Mouse (Mus musculus) right cerebral cortex, adult 2 months (tissue): ENCODE data around the gene Lrp1.
A peak's percentile ranks its signal among the peaks of the same experiment; 100 is the strongest.

Source experiments
- DNase-seq, 2 experiments: peaks; one replicate each; pipeline ENCODE4 v3.0.0; 2021 to 2022; ENCODE audit warnings: low spot score in 2 of 2

Lrp1 gene

DNA sequence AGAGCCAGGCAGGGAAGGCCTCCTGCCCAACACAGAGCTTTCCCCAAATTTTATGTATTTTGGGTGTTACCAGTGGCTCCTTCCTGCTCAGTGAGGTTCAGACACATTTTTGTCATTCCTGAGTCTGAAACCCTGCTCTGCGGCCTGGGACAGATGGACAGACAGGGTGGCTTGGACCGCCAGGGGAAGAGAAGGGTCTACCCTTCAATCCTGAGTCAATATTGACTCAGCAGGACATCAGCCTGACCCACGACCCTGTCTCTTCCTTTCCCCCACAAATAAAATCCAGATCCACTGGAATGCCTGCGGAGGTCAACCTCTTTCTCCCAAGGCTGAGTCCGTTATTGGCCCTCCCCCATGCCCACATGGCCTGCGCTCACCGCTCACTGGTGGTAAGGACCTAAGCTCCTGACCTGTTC lies 4.7 kb downstream of the Lrp1 start:
- no peak for DNase-seq

DNA sequence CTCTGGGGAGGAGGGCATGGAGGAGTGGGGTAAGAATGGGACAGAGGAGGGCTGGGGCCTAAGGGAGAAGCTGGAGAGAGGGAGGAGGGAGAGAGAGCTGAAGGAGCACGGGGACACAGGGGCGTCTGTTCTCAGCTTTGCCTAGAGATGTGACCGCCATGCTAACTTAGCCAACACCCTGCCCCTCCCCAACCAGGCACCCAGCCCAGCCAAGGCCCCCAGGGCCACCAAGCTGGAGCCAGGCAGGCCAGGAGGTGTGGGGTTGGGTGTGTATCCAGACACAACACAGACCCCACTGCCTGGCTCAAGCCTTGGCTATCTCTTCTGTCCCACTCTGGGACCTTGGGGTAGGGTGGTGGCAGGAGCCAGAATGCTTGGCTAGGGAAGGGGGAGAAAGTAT lies 5.4 kb downstream of the Lrp1 start:
- peak in 1 of 2 experiments; percentile 44 for DNase-seq

DNA sequence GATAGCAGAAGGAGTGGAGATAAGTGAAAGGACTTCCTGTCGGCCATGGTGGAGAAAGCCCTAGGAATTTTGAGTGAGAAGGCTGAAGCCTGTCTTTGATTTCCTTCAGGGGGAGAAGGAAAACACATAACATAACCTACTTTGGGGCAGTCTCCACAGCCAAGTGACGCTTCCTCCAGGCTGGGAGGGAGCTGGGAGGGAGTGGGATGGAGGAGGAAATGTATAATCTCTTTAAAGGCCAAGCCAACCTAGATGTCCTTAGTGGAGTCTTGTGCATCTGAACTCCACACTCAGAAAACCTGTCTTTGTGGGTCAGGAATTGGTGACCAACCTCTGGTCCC lies 5.9 kb downstream of the Lrp1 start:
- no peak for DNase-seq

GRCm38 (mm10) chr10:127614236-127615033 lies 6.5 kb downstream of the Lrp1 start:
- peak in 1 of 2 experiments; percentile 35 for DNase-seq

GRCm38 (mm10) chr10:127612079-127612775 lies 8.7 kb downstream of the Lrp1 start:
- no peak for DNase-seq

DNA sequence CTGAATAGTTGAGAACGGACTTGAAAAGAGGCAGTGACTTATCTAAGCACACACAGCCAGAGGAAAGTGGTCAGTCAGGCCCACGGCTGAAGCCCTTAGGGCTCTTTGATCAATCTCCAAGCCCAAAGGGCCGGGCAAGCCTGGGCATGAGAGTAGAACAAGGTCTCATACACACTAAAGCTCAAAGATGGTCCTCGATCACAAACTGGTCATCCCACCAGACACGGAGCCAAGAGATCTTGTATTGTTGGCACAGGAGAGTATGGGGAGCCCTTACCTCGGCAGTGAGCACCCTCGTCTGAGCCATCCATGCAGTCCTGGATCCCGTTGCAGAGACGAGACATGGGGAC lies 10.9 kb downstream of the Lrp1 start:
- DNase-seq = no peak

DNA sequence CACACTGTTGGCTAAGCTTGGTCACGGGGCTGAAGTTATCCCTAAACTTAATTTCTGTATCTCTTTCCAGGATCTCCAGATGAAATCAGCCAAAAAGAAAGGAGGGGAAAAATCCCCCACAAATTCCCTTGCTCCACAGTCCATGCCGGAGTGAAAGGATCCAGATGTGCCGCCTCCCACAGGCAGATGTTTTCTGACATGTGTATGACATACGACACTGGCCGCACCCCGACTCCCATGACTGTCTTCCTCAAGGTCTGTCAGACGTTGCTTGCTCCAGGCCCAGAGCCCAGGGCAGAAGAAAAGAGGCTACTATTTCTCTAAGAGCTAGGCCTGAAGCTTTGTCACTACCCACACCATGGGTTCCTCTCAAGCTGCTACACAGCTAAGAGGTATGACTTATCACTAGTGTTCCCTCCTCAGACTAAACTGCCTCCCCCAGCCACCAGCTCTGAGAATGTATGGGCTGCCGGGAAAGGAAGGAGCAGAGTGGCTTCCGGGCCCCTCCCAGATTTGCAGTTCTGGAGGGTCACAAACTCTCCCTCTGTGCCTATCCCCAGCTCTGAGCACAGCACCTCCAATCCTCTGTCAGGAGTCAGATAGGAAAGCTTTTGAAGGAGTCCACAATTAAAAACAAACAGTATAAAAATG lies 11.4 kb downstream of the Lrp1 start:
- DNase-seq = no peak

- no peak for DNase-seq
Measured at GRCm38 (mm10) chr10:127607059-127607458, 13.9 kb downstream of the Lrp1 start.

DNA sequence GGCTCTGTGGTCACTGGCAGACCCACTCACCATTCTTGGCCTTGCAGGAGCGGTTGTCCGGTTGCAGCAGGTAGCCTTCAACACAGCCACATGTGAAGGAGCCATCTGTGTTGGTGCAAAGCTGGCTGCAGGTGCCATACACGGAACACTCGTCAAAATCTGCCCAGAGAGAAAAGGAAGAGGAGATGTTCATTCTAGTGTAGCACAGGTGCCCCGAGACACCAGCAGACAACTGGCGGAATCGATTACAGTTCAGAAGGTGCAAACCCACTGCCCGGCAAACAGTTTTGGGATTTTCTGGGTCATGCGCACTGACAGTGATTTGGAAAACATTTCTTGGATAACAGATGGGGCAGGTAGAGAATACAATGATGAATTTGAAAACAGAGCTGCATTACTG lies 15.2 kb downstream of the Lrp1 start:
- DNase-seq = no peak

DNA sequence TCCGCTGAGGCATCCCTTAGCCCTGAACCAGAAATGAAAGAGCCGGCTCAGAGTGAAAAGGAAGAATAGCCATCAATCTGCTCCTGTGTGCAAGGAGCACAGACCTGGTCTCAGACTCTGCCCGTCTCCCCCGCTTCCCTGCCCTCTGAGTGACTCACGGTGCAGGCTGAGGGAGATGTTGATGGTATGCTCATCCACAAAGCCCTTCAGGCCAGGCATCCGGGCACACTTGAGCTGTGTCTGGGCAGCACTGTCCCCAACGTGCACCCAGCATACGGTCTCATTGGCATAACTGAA lies 15.7 kb downstream of the Lrp1 start:
- DNase-seq = no peak

DNA sequence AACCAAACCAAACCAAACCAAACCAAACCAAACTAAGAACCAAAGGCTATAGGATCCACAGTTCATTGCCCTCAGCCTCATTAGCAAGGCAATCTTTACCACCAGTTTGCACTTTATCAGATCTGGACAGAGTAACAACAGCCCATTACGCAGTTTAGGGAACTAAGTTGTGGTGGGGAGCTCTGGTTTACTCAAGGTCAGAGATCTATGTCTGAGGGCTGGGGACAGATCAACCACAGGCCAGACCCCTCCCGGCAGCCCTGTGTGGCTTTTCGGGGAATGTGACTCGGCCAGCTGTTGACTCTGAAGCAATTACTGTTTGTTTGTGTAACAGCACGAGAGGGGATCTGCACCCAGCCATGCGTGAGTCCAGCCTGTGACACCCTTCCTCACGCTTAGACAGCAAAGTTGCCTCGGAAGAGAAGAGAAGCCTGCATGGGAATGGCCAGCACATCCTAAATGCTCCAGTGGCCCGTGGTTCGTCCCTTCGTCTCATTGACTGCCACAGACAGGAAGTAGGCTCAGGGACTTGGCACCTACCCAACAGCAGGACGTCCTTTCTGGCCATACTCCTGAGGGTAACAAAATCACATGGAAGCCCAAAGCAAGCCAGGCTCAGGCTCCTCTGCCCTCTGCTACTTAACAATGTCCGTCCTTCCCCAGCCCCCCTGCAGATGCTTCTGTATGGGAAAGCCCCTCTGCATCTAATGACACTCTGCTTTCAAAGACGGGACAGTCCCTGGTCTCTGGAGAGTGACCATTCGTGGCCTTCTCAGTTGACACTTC lies 16.3 kb downstream of the Lrp1 start:
- no peak for DNase-seq

DNA sequence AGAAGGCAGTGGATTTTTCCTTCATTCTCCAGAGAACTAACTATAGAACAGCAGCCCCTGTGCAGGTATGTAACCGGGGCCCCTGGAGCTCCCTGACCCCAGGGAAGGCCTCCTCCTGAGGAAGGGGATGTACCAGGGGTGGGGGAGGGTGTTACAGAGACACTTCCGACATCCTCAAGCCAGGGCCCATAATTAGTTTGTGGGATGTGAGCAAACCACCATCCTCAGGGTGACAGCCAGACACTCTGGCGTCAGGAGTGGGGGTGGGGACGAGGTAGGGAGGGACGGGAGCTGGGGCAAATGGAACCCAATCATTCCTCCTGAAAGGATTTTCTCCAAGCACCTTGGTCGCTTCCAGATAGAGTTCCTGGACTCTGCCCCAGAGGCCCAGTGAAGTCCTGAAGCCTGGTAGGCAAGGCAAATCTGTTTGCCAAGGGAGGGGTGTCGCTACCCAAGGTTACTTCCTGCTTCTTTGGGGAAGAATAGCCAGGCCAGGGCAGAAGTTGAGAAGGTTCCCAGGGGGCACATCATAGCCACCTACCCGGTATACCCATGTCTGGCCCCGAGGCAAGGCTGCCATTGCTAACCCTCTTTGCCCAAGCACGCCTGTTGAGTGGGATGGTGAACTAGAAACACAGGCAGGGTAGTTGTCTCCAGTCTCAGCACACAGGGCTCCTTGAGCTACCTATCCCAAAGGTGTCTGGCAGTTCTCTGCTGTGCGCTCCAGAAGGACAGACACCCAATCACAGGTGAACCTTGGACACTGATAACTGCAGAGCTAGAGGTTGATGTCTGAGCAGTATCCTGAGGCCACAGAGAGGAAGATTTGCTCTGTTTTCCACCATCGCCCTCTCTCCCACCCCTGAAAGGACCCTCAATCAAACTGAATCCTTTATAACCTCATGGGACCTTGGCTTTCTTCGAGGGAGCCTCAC lies 17.2 kb downstream of the Lrp1 start:
- DNase-seq = no peak

- no peak for DNase-seq
Measured at GRCm38 (mm10) chr10:127602194-127602593, 18.8 kb downstream of the Lrp1 start.

DNA sequence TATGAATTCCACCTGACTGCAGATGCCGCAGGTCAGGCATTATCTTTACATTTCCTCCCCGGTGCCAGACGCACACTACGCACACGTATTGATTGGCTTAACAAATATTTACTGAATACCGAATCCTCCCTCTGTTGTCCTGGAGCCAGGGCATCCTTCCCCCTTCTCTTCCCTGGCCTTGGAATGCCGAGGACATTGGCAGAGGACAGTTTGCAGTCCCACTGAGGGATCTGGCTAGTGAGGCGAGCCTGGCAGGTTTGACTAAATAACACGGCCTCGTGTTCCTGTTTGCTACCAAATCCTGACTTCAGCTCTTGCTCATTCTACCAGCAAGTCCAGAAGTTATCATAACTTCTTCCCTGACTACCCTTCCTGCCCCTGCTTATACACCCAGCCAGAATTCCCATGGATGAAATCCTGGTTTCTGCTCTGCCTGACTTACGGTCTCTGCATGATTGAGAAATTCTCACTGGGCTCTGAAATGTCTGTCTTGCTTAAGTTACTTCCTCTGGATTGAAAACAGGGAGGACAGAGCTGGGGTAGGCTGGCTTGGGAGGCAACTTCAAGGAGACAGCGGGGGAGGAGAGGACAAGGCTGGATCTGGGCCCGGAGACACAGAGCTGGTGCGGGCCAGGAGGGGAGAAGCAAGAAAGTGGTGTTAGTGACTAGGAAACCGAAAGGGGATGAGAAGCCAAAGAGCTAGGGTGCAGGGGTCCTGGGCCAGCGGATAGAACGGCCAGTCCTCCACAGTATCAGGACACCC lies 21.0 kb downstream of the Lrp1 start:
- DNase-seq = peak in 1 of 2 experiments; percentile 28

- no peak for DNase-seq
Measured at GRCm38 (mm10) chr10:127599252-127599651, 21.7 kb downstream of the Lrp1 start.

DNA sequence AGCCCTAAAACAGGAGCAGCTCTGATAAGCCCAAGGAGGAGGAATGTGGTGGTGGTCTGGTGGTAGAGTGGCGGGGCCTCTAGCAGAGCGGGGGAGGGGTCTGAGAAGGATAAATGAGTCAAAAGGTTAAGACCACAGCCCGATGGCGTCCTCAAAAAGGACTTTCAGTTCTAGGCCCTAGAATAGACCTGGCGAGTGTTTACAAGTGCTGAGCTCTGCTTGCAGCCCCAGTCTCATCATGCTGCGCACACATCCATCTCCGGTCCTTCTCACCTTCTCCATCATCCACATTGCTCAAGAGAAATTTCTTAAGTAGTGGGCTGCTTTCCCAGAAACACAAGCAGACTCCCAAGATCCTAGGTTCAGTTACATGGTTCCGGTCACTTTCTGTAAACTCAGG lies 22.3 kb downstream of the Lrp1 start:
- no peak for DNase-seq

DNA sequence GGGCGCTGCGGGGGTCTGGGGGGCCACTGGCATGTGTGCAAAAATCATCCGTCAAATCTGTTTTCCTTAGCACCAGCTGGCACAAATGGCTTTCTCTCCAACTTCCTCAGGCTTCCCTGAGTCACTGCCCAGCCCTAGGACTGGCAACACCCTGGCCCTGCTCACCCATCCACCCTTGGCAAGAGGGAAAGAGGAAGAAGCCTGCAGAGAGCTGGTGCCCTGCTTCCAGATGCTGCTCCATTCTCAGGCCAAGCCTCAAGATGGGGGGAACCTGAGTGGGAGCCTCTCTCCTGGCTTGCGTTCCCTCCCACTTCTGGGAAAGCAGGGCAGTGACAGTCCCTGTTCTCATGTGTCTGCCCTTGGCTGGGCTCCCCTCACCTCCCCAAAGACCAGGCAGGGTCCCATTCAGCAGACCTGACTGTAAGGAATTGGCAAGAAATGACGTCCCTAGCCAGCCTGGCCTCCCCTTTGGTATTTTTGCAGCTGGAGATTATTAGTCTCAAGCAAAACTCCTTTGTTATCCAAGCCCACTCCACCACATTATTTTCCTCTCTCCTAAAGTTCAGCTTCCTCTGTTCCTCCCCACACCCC lies 23.5 kb downstream of the Lrp1 start:
- DNase-seq = peak in 1 of 2 experiments; percentile 37

GRCm38 (mm10) chr10:127596321-127596941 lies 24.5 kb downstream of the Lrp1 start:
- peak in 1 of 2 experiments; percentile 57 for DNase-seq

DNA sequence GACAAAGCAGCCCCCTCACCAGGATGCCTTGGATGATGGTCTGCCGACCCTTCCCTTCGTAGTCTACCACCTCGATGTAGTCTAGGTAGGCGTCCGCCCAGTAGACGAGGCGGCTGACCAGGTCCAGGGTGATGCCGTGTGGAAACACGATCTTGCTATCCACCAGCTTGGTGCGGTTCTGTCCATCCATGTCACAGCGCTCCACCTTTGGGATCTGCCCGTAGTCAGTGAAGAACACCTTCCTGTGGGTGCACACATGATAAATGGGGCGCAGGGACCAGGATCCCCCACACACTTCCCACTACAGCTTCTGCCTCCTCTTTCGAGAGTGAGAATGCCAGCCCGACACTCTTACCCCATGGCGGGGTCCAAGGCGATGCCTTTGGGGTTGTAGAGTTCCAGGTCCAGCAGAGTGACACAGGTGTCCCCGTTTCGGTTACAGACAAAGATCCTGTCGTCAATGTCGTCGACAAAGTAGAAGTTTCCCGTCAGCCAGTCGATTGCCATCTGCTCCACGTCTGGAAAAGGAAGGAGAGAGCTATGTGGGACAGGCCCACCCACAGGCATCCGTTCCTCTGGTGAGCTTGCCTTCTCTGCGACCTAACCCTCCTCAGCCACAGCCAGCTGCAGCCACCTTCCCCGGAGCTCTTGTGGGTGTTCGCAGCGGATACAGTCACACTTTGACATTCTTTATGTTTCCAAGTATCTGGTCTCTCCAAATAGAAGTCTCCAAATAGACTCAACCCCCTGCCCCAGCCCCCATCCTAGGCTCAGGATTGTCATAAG lies 25.8 kb downstream of the Lrp1 start:
- DNase-seq = peak; percentile 65 to 66
